Mouse (Mus musculus) large intestine, adult 2 months (tissue): ENCODE measurements around the gene Krt87. TPM values are rescaled to one million over a fixed set of nuclear protein-coding genes. Genes with fewer than 3 reads are reported as not detected.

ENCODE experiments used
- DNase-seq: peaks from one replicate; pipeline ENCODE4 v3.0.0-alpha.2; 2012; ENCODE audit warnings: low read depth, low spot score
- WGBS: fragments of 180-500 bp; shearing (Covaris S2); methylation state at CpG from one replicate; pipeline ENCODE4 v1.1.7; 2018; 5-methylcytosine and 5-hydroxymethylcytosine counted together
- polyA plus RNA-seq: library from polyadenylated mRNA; depleted of rRNA; stranded (reverse); fragments of >200 nt; gene quantifications from 2 replicates; pipeline ENCODE4 v1.2.3, GENCODE M21; 2012

The Krt87 gene
- polyA plus RNA-seq, 1 experiment = 1.3 TPM

- 24% methylated on average over 5 of the region's 5 CpGs for WGBS
- DNase-seq = no peak
Measured at GRCm38 (mm10) chr15:101424914-101425313, 13.7 kb downstream of the Krt87 start.

- DNase-seq = no peak
- WGBS = 62% methylated on average over 6 of the region's 6 CpGs
Measured at GRCm38 (mm10) chr15:101420903-101421302, 17.7 kb downstream of the Krt87 start.

- DNase-seq = no peak
- 80% methylated on average over 4 of the region's 4 CpGs for WGBS
Measured at GRCm38 (mm10) chr15:101418950-101419349, 19.7 kb downstream of the Krt87 start.

DNA sequence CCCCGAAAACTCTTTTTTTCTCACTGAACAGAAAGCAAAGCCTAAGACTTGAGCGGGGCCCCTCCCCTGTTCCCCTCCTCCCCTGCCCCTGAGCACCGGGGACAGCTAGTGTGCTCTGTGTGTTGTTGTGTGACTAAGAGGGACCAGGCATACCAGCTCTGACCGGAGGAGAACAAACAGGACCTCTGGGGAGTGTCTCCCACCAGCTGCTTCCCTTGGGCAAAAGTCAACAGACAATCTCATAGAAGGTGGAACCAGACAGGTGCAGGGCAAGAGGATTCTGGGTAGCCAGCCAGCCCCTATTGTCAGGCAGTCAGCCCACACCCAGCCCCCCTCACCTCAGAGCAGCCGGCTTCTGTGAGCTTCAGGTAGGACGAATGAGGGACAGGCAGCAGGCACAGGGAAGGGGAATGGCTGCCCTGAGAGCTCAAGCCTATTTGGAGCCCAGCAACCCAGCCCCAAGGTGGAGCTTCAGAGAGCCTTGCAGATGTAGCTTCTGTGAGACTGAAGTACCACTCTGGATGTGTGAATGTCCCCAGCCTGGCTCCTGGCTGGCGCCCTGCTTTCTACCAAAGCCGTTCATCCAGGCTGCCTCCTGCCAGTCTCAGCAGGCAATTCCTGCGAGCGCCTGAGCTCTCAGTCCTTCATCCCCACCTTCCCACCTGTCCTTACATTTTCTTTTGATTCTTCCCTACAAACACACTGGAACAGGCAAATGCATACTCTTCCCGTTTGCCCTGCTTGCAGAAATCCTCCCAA, 23.6 kb downstream of the Krt87 start:
- peak; percentile 50 for DNase-seq

GRCm38 (mm10) chr15:101413916-101414635, 24.5 kb downstream of the Krt87 start:
- no peak for DNase-seq
- 35% methylated on average over 7 of the region's 7 CpGs for WGBS

More for the DNA sequence above, 23.6 kb downstream of the Krt87 start:
- 28% methylated on average over 11 of the region's 11 CpGs for WGBS

DNA sequence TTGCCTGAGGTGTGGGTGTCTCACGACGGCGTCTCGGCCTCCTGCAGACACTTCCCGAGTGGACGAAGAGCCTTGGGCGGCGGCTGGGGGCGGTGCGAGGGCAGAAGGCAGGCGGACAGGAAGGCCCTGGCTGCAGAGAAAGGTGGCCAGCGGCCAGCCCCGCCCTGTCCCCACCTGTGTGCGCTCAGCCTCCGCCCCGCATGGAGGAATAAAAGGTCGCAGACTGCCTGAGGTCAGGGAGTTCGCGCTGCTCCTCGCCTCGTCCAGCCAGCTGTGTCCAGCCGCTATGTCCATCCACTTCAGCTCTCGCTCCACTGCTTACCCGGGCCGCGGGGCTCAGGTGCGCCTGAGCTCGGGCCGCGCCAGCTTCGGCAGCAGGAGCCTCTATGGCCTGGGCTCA, 26.4 kb downstream of the Krt87 start:
- WGBS = 15% methylated on average over 31 of the region's 31 CpGs

DNA sequence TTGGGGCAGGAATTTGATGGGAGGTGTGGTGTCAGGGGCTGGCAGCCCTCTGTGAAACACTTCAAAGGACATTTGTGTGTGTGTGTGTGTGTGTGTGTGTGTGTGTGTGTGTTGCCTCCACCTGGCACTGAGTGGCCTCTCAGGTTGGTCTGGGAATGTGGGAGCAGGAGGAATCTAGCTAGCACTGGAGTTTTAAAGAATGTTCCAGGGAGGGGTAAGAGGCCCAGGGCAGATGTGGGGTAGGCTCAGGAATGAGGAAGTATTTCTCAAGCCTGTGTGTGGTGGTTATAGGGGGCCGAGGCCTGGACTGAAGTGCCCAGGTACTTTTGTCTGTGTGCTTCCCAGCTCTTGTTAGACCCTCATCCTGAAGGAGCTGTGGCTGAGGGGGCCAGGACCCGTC, 27.8 kb downstream of the Krt87 start, which contains the start of gene Krt7:
Gene Krt7 (plus strand): TSS at position 269 of the 400 bp plus-strand sequence.
- no peak for DNase-seq

More for the DNA sequence above, 26.4 kb downstream of the Krt87 start:
- DNase-seq = peak; percentile 64

GRCm38 (mm10) chr15:101398269-101398668, 40.3 kb downstream of the Krt87 start:
- 83% methylated on average over 8 of the region's 8 CpGs for WGBS
- no peak for DNase-seq

More for the DNA sequence above, 27.8 kb downstream of the Krt87 start, which contains the start of gene Krt7:
- 22% methylated on average over 2 of the region's 2 CpGs for WGBS

- WGBS = 97% methylated on average over 2 of the region's 2 CpGs
- DNase-seq = no peak
Measured at GRCm38 (mm10) chr15:101397683-101398082, 40.9 kb downstream of the Krt87 start.

DNA sequence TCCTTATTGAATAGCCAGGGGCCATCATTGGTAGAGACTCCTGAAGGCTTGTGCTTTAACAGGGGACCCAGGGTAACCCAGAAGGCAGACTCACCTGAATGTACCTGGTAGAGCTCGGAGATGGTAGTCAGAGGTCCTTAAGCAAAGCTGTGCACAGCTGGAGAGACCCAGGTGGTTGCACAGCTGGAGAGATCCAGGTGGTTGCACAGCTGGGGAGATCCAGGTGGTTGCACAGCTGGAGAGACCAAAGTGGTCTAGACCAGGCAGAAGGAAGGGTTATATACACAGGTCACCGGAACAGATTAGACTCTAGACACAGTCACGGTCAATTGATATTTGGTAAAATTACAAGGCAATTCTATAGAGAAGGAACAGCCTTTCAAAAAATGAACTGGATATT, 41.7 kb downstream of the Krt87 start:
- whole genome bisulfite sequencing = 93% methylated on average over 3 of the region's 3 CpGs
- DNase-seq = no peak

- no peak for DNase-seq
- 55% methylated on average over 7 of the region's 7 CpGs for WGBS
Measured at GRCm38 (mm10) chr15:101396466-101396865, 42.1 kb downstream of the Krt87 start.

DNA sequence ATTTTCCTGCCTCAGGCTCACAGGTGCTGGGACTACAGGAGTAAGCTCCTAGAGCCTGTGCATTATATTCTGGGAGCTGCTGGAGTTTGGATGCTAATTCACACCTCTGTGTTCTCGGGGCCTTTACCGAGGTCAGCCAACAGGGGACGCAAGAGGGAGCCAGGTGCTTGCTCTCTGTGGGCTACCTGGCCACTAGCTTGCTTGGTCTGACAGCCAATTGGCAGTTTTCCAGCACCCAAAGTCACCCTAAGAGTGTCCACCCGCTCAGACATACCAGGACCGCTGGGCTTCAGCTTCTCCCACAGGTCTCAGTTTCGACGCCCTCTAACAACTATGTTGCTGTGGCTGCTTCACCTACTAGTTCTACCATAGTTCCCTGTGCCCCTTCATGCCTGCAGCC, 43.7 kb downstream of the Krt87 start:
- WGBS = 74% methylated on average over 7 of the region's 7 CpGs
- DNase-seq = no peak

GRCm38 (mm10) chr15:101392251-101392650, 46.4 kb downstream of the Krt87 start:
- no peak for DNase-seq

GRCm38 (mm10) chr15:101390203-101390602, 48.4 kb downstream of the Krt87 start:
- WGBS = 70% methylated on average over 5 of the region's 5 CpGs

More at GRCm38 (mm10) chr15:101392251-101392650, 46.4 kb downstream of the Krt87 start:
- WGBS = 77% methylated on average over 5 of the region's 5 CpGs

GRCm38 (mm10) chr15:101388034-101388541, 50.5 kb downstream of the Krt87 start:
- DNase-seq = no peak
- 34% methylated on average over 5 of the region's 5 CpGs for WGBS

More at GRCm38 (mm10) chr15:101390203-101390602, 48.4 kb downstream of the Krt87 start:
- no peak for DNase-seq

- WGBS = 56% methylated on average over 3 of the region's 3 CpGs
- no peak for DNase-seq
Measured at GRCm38 (mm10) chr15:101387176-101387575, 51.4 kb downstream of the Krt87 start.

GRCm38 (mm10) chr15:101385064-101385463, 53.5 kb downstream of the Krt87 start:
- 72% methylated on average over 6 of the region's 6 CpGs for WGBS

GRCm38 (mm10) chr15:101384610-101385009, 54.0 kb downstream of the Krt87 start:
- 80% methylated on average over 7 of the region's 7 CpGs for WGBS
- DNase-seq = no peak

More at GRCm38 (mm10) chr15:101385064-101385463, 53.5 kb downstream of the Krt87 start:
- no peak for DNase-seq

- DNase-seq = no peak
- 36% methylated on average over 11 of the region's 11 CpGs for WGBS
Measured at GRCm38 (mm10) chr15:101382811-101383210, 55.8 kb downstream of the Krt87 start.

DNA sequence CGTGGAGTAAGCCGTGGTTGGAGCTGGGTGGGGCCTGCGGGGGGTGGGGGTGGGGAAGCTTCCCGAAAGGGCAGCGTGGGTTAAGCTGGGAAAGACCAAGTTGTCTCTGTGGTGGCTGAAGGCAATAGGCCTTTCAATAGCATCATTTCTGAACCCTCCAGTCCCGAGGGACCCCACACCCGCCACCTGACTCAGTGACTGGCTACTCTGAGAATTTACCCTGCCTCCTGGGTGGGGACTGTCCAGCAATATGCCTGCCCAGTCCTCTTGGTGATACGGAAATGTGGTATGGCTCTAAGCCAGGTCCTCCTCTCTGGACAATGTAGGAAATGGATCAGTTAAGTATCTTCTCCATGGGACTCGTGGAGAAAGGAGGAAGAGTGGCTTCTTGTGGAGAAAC, 56.8 kb downstream of the Krt87 start:
- WGBS = 66% methylated on average over 9 of the region's 9 CpGs
- DNase-seq = no peak
